ENCODE assay signal across 8 mouse cellular contexts in the genomic region with DNA sequence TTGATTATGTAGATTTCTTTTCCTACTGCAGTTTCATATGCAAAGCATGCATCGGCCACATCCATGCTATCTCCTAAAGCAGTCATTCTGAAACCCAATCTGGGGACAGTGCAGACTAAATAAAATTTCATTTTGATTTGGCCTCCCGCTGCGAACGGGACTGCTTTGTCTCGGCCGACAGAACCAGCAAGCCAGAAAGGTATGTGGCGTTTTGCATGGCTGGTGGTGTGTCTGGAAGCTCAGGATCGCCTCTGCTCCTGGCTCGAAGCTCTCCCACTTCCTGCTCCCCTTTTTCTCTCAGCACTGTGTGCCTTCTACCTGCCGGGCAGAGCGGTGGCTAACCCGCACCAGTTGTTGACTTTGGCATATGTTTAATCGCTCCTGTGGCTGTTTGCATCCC.
DNase-seq lines count a peak whose midpoint lies in the region; ATAC-seq and TF ChIP-seq lines count a peak whose summit lies in the region.

No protein-coding gene starts in this region.

- no peak overlapping the region for H3K27ac ChIP-seq in heart, embryonic 11.5 days (ENCODE audit: low read depth, low read length)
- no peak overlapping the region for H3K27ac ChIP-seq in intestine, embryonic 16.5 days (ENCODE audit: low read length)
- peak overlapping the region; percentile 84 for H3K27ac ChIP-seq in midbrain, embryonic 13.5 days

- no peaks in the 10 kb centered on the region for H3K9me3 ChIP-seq in heart, embryonic 11.5 days (replicated peaks; ENCODE audit: control insufficient read depth, low read length)
- H3K9me3 ChIP-seq in intestine, embryonic 16.5 days (ENCODE audit: control insufficient read depth, low read length): no peaks in the 10 kb centered on the region
- no peaks in the 10 kb centered on the region for H3K9me3 ChIP-seq in midbrain, embryonic 13.5 days

- DNase-seq in heart, postnatal 14 days: no peak
- DNase-seq in embryo, embryonic 11 days: peak; percentile 55
- no peak for DNase-seq in lung, adult 2 months
- no peak for DNase-seq in layer of hippocampus, postnatal 25 days (ENCODE audit: extremely low spot score in 1 of 2, low spot score in 1 of 2)

- no peak overlapping the region for H3K9ac ChIP-seq in heart, embryonic 11.5 days (ENCODE audit: low read depth, low read length)
- no peak overlapping the region for H3K9ac ChIP-seq in intestine, embryonic 16.5 days (ENCODE audit: low read depth, low read length)
- H3K9ac ChIP-seq in midbrain, embryonic 13.5 days (replicated peaks): peak overlapping the region; percentile 67

- no peaks in the 10 kb centered on the region for H3K36me3 ChIP-seq in heart, embryonic 11.5 days (ENCODE audit: control insufficient read depth, insufficient read depth, low read length)
- no peaks in the 10 kb centered on the region for H3K36me3 ChIP-seq in intestine, embryonic 16.5 days (ENCODE audit: control insufficient read depth, insufficient read depth, low read length)
- no peaks in the 10 kb centered on the region for H3K36me3 ChIP-seq in midbrain, embryonic 13.5 days

- WGBS in heart, embryonic 11.5 days (ENCODE audit: insufficient replicate concordance): 7% methylated on average over 13 of the region's 13 CpGs
- WGBS in intestine, embryonic 16.5 days: 19% methylated on average over 13 of the region's 13 CpGs
- WGBS in midbrain, embryonic 13.5 days: 2% methylated on average over 13 of the region's 13 CpGs
- WGBS in lung, adult 2 months: 15% methylated on average over 13 of the region's 13 CpGs

- H3K4me3 ChIP-seq in heart, embryonic 11.5 days (ENCODE audit: low read depth, low read length): peak overlapping the region; percentile 23
- no peak overlapping the region for H3K4me3 ChIP-seq in intestine, embryonic 16.5 days (ENCODE audit: low read length)
- H3K4me3 ChIP-seq in midbrain, embryonic 13.5 days (replicated peaks): peak overlapping the region; percentile 33
- no peak overlapping the region for H3K4me3 ChIP-seq in lung, adult 2 months (replicated peaks; ENCODE audit: extremely low read depth, low read depth, low read length)

- ATAC-seq in heart, embryonic 11.5 days (replicated peaks; ENCODE audit: insufficient number of reproducible peaks, low FRiP score, low TSS enrichment): no peak
- ATAC-seq in intestine, embryonic 16.5 days: no peak
- 0 out of 2 replicates have a peak, but pooled peaks have one; percentile 12 for ATAC-seq in midbrain, embryonic 13.5 days
- ATAC-seq in CD4-positive, CD25-positive, alpha-beta regulatory T cell, adult 4 months: no peak

- H3K4me2 ChIP-seq in heart, embryonic 11.5 days: peak overlapping the region; percentile 57
- H3K4me2 ChIP-seq in intestine, embryonic 16.5 days (ENCODE audit: low read depth, low read length): peak overlapping the region; percentile 40
- peak overlapping the region; percentile 55 for H3K4me2 ChIP-seq in midbrain, embryonic 13.5 days (replicated peaks)

- intact Hi-C loops in heart, postnatal 14 days (cut with DNase I): no loop called here

- TF ChIP-seq CTCF in lung, adult 2 months (IDR thresholded peaks at IDR 0.05; ENCODE audit: insufficient read depth, low read length): no peak

- H3K4me1 ChIP-seq in heart, embryonic 11.5 days (ENCODE audit: control insufficient read depth, insufficient read depth, low read length): 0 out of 2 replicates have a peak, but pooled peaks cover 4% of the 10 kb centered on the region
- H3K4me1 ChIP-seq in intestine, embryonic 16.5 days (ENCODE audit: control insufficient read depth, insufficient read depth, low read length): no peaks in the 10 kb centered on the region
- H3K4me1 ChIP-seq in midbrain, embryonic 13.5 days (replicated peaks): peaks cover 62% of the 10 kb centered on the region
- no peaks in the 10 kb centered on the region for H3K4me1 ChIP-seq in lung, adult 2 months (ENCODE audit: control insufficient read depth, insufficient read depth, low read length)

- H3K27me3 ChIP-seq in heart, embryonic 11.5 days (ENCODE audit: control insufficient read depth, insufficient read depth, low read length): no peaks in the 10 kb centered on the region
- H3K27me3 ChIP-seq in intestine, embryonic 16.5 days (replicated peaks; ENCODE audit: control insufficient read depth, insufficient read depth, low read length): no peaks in the 10 kb centered on the region
- no peaks in the 10 kb centered on the region for H3K27me3 ChIP-seq in midbrain, embryonic 13.5 days

- TF ChIP-seq POLR2A in lung, adult 2 months (IDR thresholded peaks at IDR 0.05; ENCODE audit: borderline replicate concordance, extremely low read depth, low read depth, low read length): no peak

Comparison
In these comparisons a context has a peak if more than half of its experiments do, and no peak if none do; other contexts are left out.
1. H3K4me3 ChIP-seq: peak in heart, embryonic 11.5 days (single experiment) and midbrain, embryonic 13.5 days (single experiment); none in intestine, embryonic 16.5 days (single experiment) and lung, adult 2 months (single experiment).
2. Peak in every context shown above with its lines, with median percentiles within 50 percentile points of each other: H3K4me2 ChIP-seq.